Mouse (Mus musculus): ENCODE results near the gene Gm9195.
A peak's percentile ranks its signal among the peaks of the same experiment; 100 is the strongest.

Gm9195 gene

GRCm38 (mm10) chr14:72474501-72474900, 17.1 kb downstream of the Gm9195 start:
- DNase-seq (ENCODE audit: low read depth, low spot score), result no peak
- H3K36me3 ChIP-seq (ENCODE audit: control insufficient read depth, insufficient read depth, low read length, poor library complexity, severe bottlenecking), result no peaks in the 10 kb centered on the region
- H3K27me3 ChIP-seq (ENCODE audit: control insufficient read depth, insufficient read depth, low read length, poor library complexity, severe bottlenecking), result no peaks in the 10 kb centered on the region

GRCm38 (mm10) chr14:72468429-72468828, 23.2 kb downstream of the Gm9195 start:
- Histone ChIP-seq H3K36me3 (ENCODE audit: control insufficient read depth, insufficient read depth, low read length, poor library complexity, severe bottlenecking) (no peaks in the 10 kb centered on the region), H3K27me3 (ENCODE audit: control insufficient read depth, insufficient read depth, low read length, poor library complexity, severe bottlenecking) (no peaks in the 10 kb centered on the region)
- no peak for DNase-seq (ENCODE audit: low read depth, low spot score)

GRCm38 (mm10) chr14:72466384-72466783, 25.3 kb downstream of the Gm9195 start:
- H3K27me3 ChIP-seq (ENCODE audit: control insufficient read depth, insufficient read depth, low read length, poor library complexity, severe bottlenecking), result no peaks in the 10 kb centered on the region
- no peaks in the 10 kb centered on the region for H3K36me3 ChIP-seq (ENCODE audit: control insufficient read depth, insufficient read depth, low read length, poor library complexity, severe bottlenecking)
- no peak for DNase-seq (ENCODE audit: low read depth, low spot score)

DNA sequence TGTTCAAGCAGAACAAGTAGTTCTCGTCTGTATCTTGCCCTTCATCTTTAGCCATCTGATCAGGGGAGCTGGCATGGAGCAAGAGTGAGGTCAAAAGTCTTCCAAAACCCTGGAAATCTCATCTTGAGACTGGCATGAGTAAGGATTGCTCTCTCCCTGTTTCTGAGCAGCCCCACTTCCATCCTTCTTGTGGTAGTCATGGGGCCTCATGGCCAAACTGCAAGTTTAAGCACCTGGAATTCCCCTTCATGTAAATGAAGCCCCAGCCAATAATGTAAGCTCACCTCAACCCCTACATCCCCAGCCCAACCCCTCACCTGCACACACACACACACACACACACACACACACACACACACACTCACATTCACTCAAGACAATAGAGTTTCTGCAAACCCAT, 30.0 kb downstream of the Gm9195 start:
- Histone ChIP-seq H3K27me3 (ENCODE audit: control insufficient read depth, insufficient read depth, low read length, poor library complexity, severe bottlenecking) (no peaks in the 10 kb centered on the region), H3K36me3 (ENCODE audit: control insufficient read depth, insufficient read depth, low read length, poor library complexity, severe bottlenecking) (no peaks in the 10 kb centered on the region)
- DNase-seq (ENCODE audit: low read depth, low spot score), result no peak

GRCm38 (mm10) chr14:72460291-72460690, 31.3 kb downstream of the Gm9195 start:
- no peaks in the 10 kb centered on the region for H3K27me3 ChIP-seq (ENCODE audit: control insufficient read depth, insufficient read depth, low read length, poor library complexity, severe bottlenecking)
- no peaks in the 10 kb centered on the region for H3K36me3 ChIP-seq (ENCODE audit: control insufficient read depth, insufficient read depth, low read length, poor library complexity, severe bottlenecking)
- no peak for DNase-seq (ENCODE audit: low read depth, low spot score)

DNA sequence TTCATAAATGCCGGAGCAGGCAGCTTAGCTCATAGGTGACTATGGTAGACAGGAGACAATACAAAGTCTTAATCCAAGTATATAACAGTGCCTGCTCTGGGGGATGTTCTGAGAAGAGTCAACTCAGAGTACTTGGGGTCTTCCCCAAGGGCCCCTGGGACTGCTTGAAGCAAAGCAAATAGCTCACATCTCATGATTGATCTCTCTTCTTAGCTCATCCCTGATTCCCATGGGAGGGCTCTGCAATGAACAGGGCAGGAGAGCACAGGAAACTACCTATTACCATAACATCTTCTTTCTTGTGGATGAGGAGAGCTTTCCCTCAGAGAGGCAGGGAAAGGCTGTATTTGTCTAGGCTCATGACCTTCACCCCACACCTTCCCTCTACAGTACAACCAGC, 32.7 kb downstream of the Gm9195 start:
- Histone ChIP-seq H3K36me3 (ENCODE audit: control insufficient read depth, insufficient read depth, low read length, poor library complexity, severe bottlenecking) (no peaks in the 10 kb centered on the region), H3K27me3 (ENCODE audit: control insufficient read depth, insufficient read depth, low read length, poor library complexity, severe bottlenecking) (no peaks in the 10 kb centered on the region)
- DNase-seq (ENCODE audit: low read depth, low spot score), result no peak

GRCm38 (mm10) chr14:72447141-72448091, 44.2 kb downstream of the Gm9195 start:
- DNase-seq (ENCODE audit: low read depth, low spot score), result peak; percentile 22
- no peaks in the 10 kb centered on the region for H3K27me3 ChIP-seq (ENCODE audit: control insufficient read depth, insufficient read depth, low read length, poor library complexity, severe bottlenecking)
- H3K36me3 ChIP-seq (ENCODE audit: control insufficient read depth, insufficient read depth, low read length, poor library complexity, severe bottlenecking), result no peaks in the 10 kb centered on the region

- no peaks in the 10 kb centered on the region for H3K36me3 ChIP-seq (ENCODE audit: control insufficient read depth, insufficient read depth, low read length, poor library complexity, severe bottlenecking)
- no peak for DNase-seq (ENCODE audit: low read depth, low spot score)
- no peaks in the 10 kb centered on the region for H3K27me3 ChIP-seq (ENCODE audit: control insufficient read depth, insufficient read depth, low read length, poor library complexity, severe bottlenecking)
Observed at GRCm38 (mm10) chr14:72442936-72443335, 48.7 kb downstream of the Gm9195 start.

DNA sequence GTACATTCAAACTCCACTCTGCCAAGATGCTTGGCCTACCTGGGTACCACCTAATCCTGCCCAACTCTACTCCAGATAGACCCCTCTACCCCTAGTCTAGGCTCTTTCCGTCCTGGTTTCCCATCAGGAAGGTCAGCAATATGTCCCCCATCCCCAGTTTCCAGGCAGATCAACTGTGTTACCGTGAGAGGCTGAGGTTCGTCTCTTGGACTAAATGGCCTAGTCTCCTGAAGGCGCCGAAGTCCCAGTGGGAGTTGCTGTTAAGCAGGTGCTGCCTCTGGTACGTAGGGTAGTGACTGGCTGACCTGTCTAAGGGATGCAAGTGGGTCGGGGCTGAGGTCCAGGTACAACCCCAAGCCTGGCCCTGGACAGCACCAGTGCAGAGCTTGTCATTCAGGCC, 50.7 kb downstream of the Gm9195 start:
- no peaks in the 10 kb centered on the region for H3K27me3 ChIP-seq (ENCODE audit: control insufficient read depth, insufficient read depth, low read length, poor library complexity, severe bottlenecking)
- DNase-seq (ENCODE audit: low read depth, low spot score), result no peak
- H3K36me3 ChIP-seq (ENCODE audit: control insufficient read depth, insufficient read depth, low read length, poor library complexity, severe bottlenecking), result no peaks in the 10 kb centered on the region

GRCm38 (mm10) chr14:72440436-72440835, 51.2 kb downstream of the Gm9195 start:
- Histone ChIP-seq H3K36me3 (ENCODE audit: control insufficient read depth, insufficient read depth, low read length, poor library complexity, severe bottlenecking) (no peaks in the 10 kb centered on the region), H3K27me3 (ENCODE audit: control insufficient read depth, insufficient read depth, low read length, poor library complexity, severe bottlenecking) (no peaks in the 10 kb centered on the region)
- DNase-seq (ENCODE audit: low read depth, low spot score), result no peak

DNA sequence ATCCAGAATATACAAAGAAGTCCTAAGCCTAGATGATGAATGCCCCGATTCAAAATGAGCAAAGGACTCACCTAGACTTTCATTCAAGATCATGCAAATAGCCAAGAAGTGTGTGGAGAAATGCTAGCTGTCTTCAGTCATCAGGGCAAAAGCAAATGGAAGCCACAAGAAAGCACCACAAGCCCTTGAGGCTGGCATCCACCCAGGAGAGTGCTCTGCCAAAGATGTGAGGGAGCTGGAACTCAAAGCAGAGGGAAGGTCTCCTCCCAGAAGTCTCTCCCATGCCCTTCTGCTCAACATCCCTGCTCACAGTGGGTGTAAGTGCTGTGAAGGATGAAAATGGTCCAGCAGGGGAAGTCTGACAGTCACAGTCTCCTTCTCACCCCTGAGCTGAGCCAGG, 52.7 kb downstream of the Gm9195 start:
- Histone ChIP-seq H3K27me3 (ENCODE audit: control insufficient read depth, insufficient read depth, low read length, poor library complexity, severe bottlenecking) (no peaks in the 10 kb centered on the region), H3K36me3 (ENCODE audit: control insufficient read depth, insufficient read depth, low read length, poor library complexity, severe bottlenecking) (no peaks in the 10 kb centered on the region)
- DNase-seq (ENCODE audit: low read depth, low spot score), result no peak

DNA sequence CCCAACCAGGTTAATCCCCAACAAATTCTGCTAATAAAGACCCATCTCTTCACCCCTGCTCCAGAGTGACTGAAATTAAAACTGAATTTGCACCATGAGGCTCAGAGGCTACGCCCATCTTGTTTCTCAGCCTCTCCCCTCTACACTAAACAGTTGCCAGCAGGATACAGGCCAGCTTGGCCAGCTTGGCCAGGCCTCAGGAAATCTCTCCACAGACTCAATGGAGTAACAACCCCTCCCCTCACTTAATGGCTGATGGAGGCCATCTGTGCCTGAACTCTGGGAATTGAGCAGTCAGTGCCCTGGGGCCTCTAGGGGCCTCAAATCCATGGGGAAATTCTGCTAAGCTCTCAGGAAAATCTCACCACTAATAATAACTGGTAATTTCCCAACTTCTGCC, 101.9 kb downstream of the Gm9195 start:
- H3K27me3 ChIP-seq (ENCODE audit: control insufficient read depth, insufficient read depth, low read length, poor library complexity, severe bottlenecking), result no peaks in the 10 kb centered on the region
- DNase-seq (ENCODE audit: low read depth, low spot score), result no peak
- no peaks in the 10 kb centered on the region for H3K36me3 ChIP-seq (ENCODE audit: control insufficient read depth, insufficient read depth, low read length, poor library complexity, severe bottlenecking)

DNA sequence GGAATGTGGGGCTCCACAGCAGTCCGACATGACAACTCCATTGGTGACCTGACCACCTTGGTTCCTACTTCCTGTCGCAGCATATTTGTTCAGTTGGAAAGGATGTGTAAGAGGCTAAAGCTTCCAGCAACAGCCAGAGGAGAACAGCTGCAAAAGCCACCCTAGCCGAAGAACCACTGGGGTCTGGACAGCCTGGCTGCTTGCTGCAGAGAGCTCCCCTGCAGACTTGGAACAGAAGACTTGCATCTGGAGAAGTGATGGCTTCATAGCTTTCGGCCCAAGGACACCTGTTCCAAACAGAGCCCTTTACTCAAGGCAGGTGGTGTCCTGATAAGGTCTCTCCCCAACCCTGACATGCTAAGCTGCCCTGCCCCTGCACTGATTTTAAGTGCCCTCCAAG, 102.3 kb downstream of the Gm9195 start:
- Histone ChIP-seq H3K27me3 (ENCODE audit: control insufficient read depth, insufficient read depth, low read length, poor library complexity, severe bottlenecking) (no peaks in the 10 kb centered on the region), H3K36me3 (ENCODE audit: control insufficient read depth, insufficient read depth, low read length, poor library complexity, severe bottlenecking) (no peaks in the 10 kb centered on the region)
- DNase-seq (ENCODE audit: low read depth, low spot score), result no peak

- DNase-seq (ENCODE audit: low read depth, low spot score), result peak; percentile 44
- Histone ChIP-seq H3K36me3 (ENCODE audit: control insufficient read depth, insufficient read depth, low read length, poor library complexity, severe bottlenecking) (no peaks in the 10 kb centered on the region), H3K27me3 (ENCODE audit: control insufficient read depth, insufficient read depth, low read length, poor library complexity, severe bottlenecking) (no peaks in the 10 kb centered on the region)
Observed at GRCm38 (mm10) chr14:72377224-72377623, 114.4 kb downstream of the Gm9195 start.
